In genomic region chr6:99520676-99521037, GRCm38 (mm10) we compare ENCODE assay signal across 8 mouse cellular contexts. TPM values are rescaled to one million over a fixed set of nuclear protein-coding genes. Genes with fewer than 3 reads are reported as not detected.
DNase-seq lines count a peak whose midpoint lies in the region; ATAC-seq and TF ChIP-seq lines count a peak whose summit lies in the region.

No protein-coding gene starts in this region.

- no peaks in the 10 kb centered on the region for H3K9me3 ChIP-seq in forebrain, embryonic 12.5 days
- H3K9me3 ChIP-seq in liver, embryonic 15.5 days (replicated peaks) = no peaks in the 10 kb centered on the region

- H3K4me1 ChIP-seq in forebrain, embryonic 12.5 days = peaks cover 25% of the 10 kb centered on the region
- H3K4me1 ChIP-seq in liver, embryonic 15.5 days (replicated peaks) = peaks cover 18% of the 10 kb centered on the region

- H3K27ac ChIP-seq in gastrocnemius, adult 2 months = peak overlapping the region; percentile 98
- H3K27ac ChIP-seq in forebrain, embryonic 12.5 days = peak overlapping the region; percentile 99
- peak overlapping the region; percentile 33 for H3K27ac ChIP-seq in liver, embryonic 15.5 days (replicated peaks)

- DNase-seq in gastrocnemius, adult 2 months = no peak
- DNase-seq in gastrocnemius, postnatal 36 days = no peak
- DNase-seq in urinary bladder, postnatal 10 days (ENCODE audit: low spot score) = no peak
- DNase-seq in layer of hippocampus, postnatal 10 days (ENCODE audit: low spot score in 2 of 2) = no peak
- no peak for DNase-seq in thymus, postnatal 0 days (ENCODE audit: low spot score)

- H3K4me3 ChIP-seq in gastrocnemius, adult 2 months = peak overlapping the region; percentile 97
- peak overlapping the region; percentile 53 for H3K4me3 ChIP-seq in C2C12 (ENCODE audit: insufficient read depth, poor library complexity, severe bottlenecking)
- peak overlapping the region; percentile 83 for H3K4me3 ChIP-seq in forebrain, embryonic 12.5 days (replicated peaks)
- peak overlapping the region; percentile 78 for H3K4me3 ChIP-seq in liver, embryonic 15.5 days (replicated peaks)

- peak overlapping the region; percentile 90 for H3K9ac ChIP-seq in forebrain, embryonic 12.5 days
- peak overlapping the region; percentile 47; the same call in 1 of the 2 replicates for H3K9ac ChIP-seq in liver, embryonic 15.5 days

- H3K79me2 ChIP-seq in C2C12 (ENCODE audit: control insufficient read depth, insufficient read depth) = no peaks in the 10 kb centered on the region

- peak overlapping the region; percentile 75 for H3ac ChIP-seq in C2C12 (ENCODE audit: control insufficient read depth, insufficient read length, low read depth)

- no peaks in the 10 kb centered on the region for H3K27me3 ChIP-seq in C2C12 (ENCODE audit: control insufficient read depth, insufficient read depth, insufficient read length)
- H3K27me3 ChIP-seq in forebrain, embryonic 12.5 days = no peaks in the 10 kb centered on the region
- peaks cover 33% of the 10 kb centered on the region for H3K27me3 ChIP-seq in liver, embryonic 15.5 days

- no peaks in the 10 kb centered on the region for H3K79me3 ChIP-seq in C2C12 (ENCODE audit: low read depth)

- intact Hi-C loops in gastrocnemius, adult 2 months (cut with DNase I) = loop anchor here (2.0 to 10.0 kb wide), 8 partner anchors 33 to 996 kb away; no protein-coding TSS in a partner anchor
- intact Hi-C loops in gastrocnemius, postnatal 36 days (cut with DNase I) = loop anchor here (5.0 to 10.0 kb wide), 2 partner anchors 77 to 546 kb away; no protein-coding TSS in a partner anchor

- WGBS in forebrain, embryonic 12.5 days = under 1% methylated on average over 23 of the region's 27 CpGs
- under 1% methylated on average over 27 of the region's 27 CpGs for WGBS in liver, embryonic 15.5 days (ENCODE audit: insufficient replicate concordance)

- H3K4me2 ChIP-seq in forebrain, embryonic 12.5 days = peak overlapping the region; percentile 87
- peak overlapping the region; percentile 90 for H3K4me2 ChIP-seq in liver, embryonic 15.5 days

- no peak for TF ChIP-seq CTCF in gastrocnemius, adult 2 months (IDR thresholded peaks at IDR 0.05)
- no peak for TF ChIP-seq CTCF in C2C12 (IDR thresholded peaks at IDR 0.05; ENCODE audit: control insufficient read depth, insufficient read depth, insufficient read length)

- no peaks in the 10 kb centered on the region for H3K36me3 ChIP-seq in C2C12 (ENCODE audit: control insufficient read depth, insufficient read depth)
- no peaks in the 10 kb centered on the region for H3K36me3 ChIP-seq in forebrain, embryonic 12.5 days (replicated peaks)
- no peaks in the 10 kb centered on the region for H3K36me3 ChIP-seq in liver, embryonic 15.5 days (replicated peaks)

- peak; percentile 52 for ATAC-seq in forebrain, embryonic 12.5 days (ENCODE audit: low FRiP score)
- no peak for ATAC-seq in liver, embryonic 15.5 days (ENCODE audit: insufficient read depth)

TF ChIP-seq in C2C12, 6 proteins besides CTCF, POLR2A, EP300 and RAD21:
- no peak for TF ChIP-seq MYOD1 (IDR thresholded peaks at IDR 0.05; ENCODE audit: control insufficient read depth, insufficient read length, low read depth)
- no peak for TF ChIP-seq FOSL1 (IDR thresholded peaks at IDR 0.05; ENCODE audit: insufficient read depth, low read length, poor library complexity, severe bottlenecking)
- no peak for TF ChIP-seq MYOG (IDR thresholded peaks at IDR 0.05; ENCODE audit: control insufficient read depth, extremely low read depth, insufficient read length)
- TF ChIP-seq CEBPB (IDR thresholded peaks at IDR 0.05; ENCODE audit: low read depth) = no peak
- TF ChIP-seq MAX (IDR thresholded peaks at IDR 0.05) = no peak
- TF ChIP-seq USF1 (IDR thresholded peaks at IDR 0.05; ENCODE audit: low read depth) = no peak
TF ChIP-seq in C2C12: peak in this region for 0.

RNA-seq across cellular contexts. Expression of gene Foxp1, which starts 1.9 kb away (rescaled TPM):
- 10 to 100 TPM; 17.4 to 20.9 TPM for total RNA-seq in gastrocnemius, adult 2 months (2021)
- 10 to 100 TPM; 15.9 to 18.4 TPM for total RNA-seq in gastrocnemius, postnatal 36 days (2021)
- polyA plus RNA-seq in C2C12 (2012; fragmentation: generic; extraction: Trizol) = 25.9 TPM
- 69.5 and 77.3 TPM in 2 replicates for polyA plus RNA-seq in forebrain, embryonic 12.5 days (2016; fragmentation: Nextera tagmentation; extraction: Ambion mirVana)
- 15.2 and 15.4 TPM in 2 replicates for polyA plus RNA-seq in liver, embryonic 15.5 days (2015; fragmentation: Nextera tagmentation; extraction: Ambion mirVana)
- 100 to 1,000 TPM; 139 to 149 TPM for total RNA-seq in layer of hippocampus, postnatal 10 days (2021)
- polyA plus RNA-seq in thymus, postnatal 0 days (2015; fragmentation: Nextera tagmentation; extraction: Ambion mirVana) = 63.7 and 82.5 TPM in 2 replicates

Comparison
In these comparisons a context has a peak if more than half of its experiments do, and no peak if none do; other contexts are left out.
1. H3K27ac ChIP-seq: peak in every context shown above with its lines; median percentile 99 in forebrain, embryonic 12.5 days; 98 in gastrocnemius, adult 2 months; 33 in liver, embryonic 15.5 days.